Mouse (Mus musculus): ENCODE results near the gene Pdpk1.
"Not testable (repeated sequence)": the region's sequence is repeated elsewhere in the genome, so short reads cannot be mapped to it uniquely, and the experiment has no call there.

Pdpk1 gene

GRCm38 (mm10) chr17:24119446-24119845 is 31.3 kb downstream of the Pdpk1 start:
- no peak for DNase-seq (ENCODE audit: low read depth, low spot score)

- DNase-seq (ENCODE audit: low read depth, low spot score) = no peak
These were observed 37.7 kb downstream of the Pdpk1 start for GRCm38 (mm10) chr17:24113031-24113430.

GRCm38 (mm10) chr17:24111256-24111655 is 39.5 kb downstream of the Pdpk1 start:
- no peak for DNase-seq (ENCODE audit: low read depth, low spot score)

GRCm38 (mm10) chr17:24108896-24109295 is 41.8 kb downstream of the Pdpk1 start:
- no peak for DNase-seq (ENCODE audit: low read depth, low spot score)

GRCm38 (mm10) chr17:24105111-24105510 is 45.6 kb downstream of the Pdpk1 start:
- DNase-seq (ENCODE audit: low read depth, low spot score) = no peak

GRCm38 (mm10) chr17:24098354-24098753 is 52.4 kb downstream of the Pdpk1 start:
- DNase-seq (ENCODE audit: low read depth, low spot score) = no peak

GRCm38 (mm10) chr17:24090575-24090974 is 60.1 kb downstream of the Pdpk1 start:
- DNase-seq (ENCODE audit: low read depth, low spot score) = no peak

- DNase-seq (ENCODE audit: low read depth, low spot score) = not testable (repeated sequence)
These were observed 64.3 kb downstream of the Pdpk1 start for GRCm38 (mm10) chr17:24086399-24086798.

GRCm38 (mm10) chr17:24084593-24084992 is 66.1 kb downstream of the Pdpk1 start:
- no peak for DNase-seq (ENCODE audit: low read depth, low spot score)

- DNase-seq (ENCODE audit: low read depth, low spot score) = no peak
These were observed 73.6 kb downstream of the Pdpk1 start for GRCm38 (mm10) chr17:24077101-24077500.

- DNase-seq (ENCODE audit: low read depth, low spot score) = peak; percentile 99
These were observed 77.6 kb downstream of the Pdpk1 start, which contains the start of gene Kctd5 for GRCm38 (mm10) chr17:24072919-24073696. Gene Kctd5, minus strand, starts transcription at chr17:24073485.

- DNase-seq (ENCODE audit: low read depth, low spot score) = no peak
These were observed 81.2 kb downstream of the Pdpk1 start for GRCm38 (mm10) chr17:24069531-24069930.

GRCm38 (mm10) chr17:24068271-24068670 is 82.5 kb downstream of the Pdpk1 start:
- no peak for DNase-seq (ENCODE audit: low read depth, low spot score)

- DNase-seq (ENCODE audit: low read depth, low spot score) = no peak
These were observed 88.1 kb downstream of the Pdpk1 start for GRCm38 (mm10) chr17:24062459-24063155.

GRCm38 (mm10) chr17:24057730-24058245 is 92.9 kb downstream of the Pdpk1 start:
- no peak for DNase-seq (ENCODE audit: low read depth, low spot score)

- DNase-seq (ENCODE audit: low read depth, low spot score) = no peak
These were observed 93.8 kb downstream of the Pdpk1 start for GRCm38 (mm10) chr17:24056636-24057625.

- no peak for DNase-seq (ENCODE audit: low read depth, low spot score)
These were observed 101.7 kb downstream of the Pdpk1 start for GRCm38 (mm10) chr17:24049008-24049407.

GRCm38 (mm10) chr17:24048053-24048452 is 102.7 kb downstream of the Pdpk1 start:
- no peak for DNase-seq (ENCODE audit: low read depth, low spot score)

- DNase-seq (ENCODE audit: low read depth, low spot score) = no peak
These were observed 104.7 kb downstream of the Pdpk1 start for GRCm38 (mm10) chr17:24046026-24046425.

- DNase-seq (ENCODE audit: low read depth, low spot score) = no peak
These were observed 105.1 kb downstream of the Pdpk1 start for GRCm38 (mm10) chr17:24045608-24046007.

- DNase-seq (ENCODE audit: low read depth, low spot score) = no peak
These were observed 106.2 kb downstream of the Pdpk1 start for GRCm38 (mm10) chr17:24044482-24044881.

Measured in mesoderm, embryonic 11.5 days (tissue).